In genomic region chr14:47776260-47777035, GRCm38 (mm10) we compare ENCODE assay signal across 24 mouse cellular contexts.
DNase-seq lines count a peak whose midpoint lies in the region; ATAC-seq lines count a peak whose summit lies in the region.
"Had no signal": no experiment of that assay in that cellular context is flagged by ENCODE, and none has a peak within 500 bp of the region (broad histone marks: within the 10 kb centered on the region; RNA-seq: fewer than 3 reads in every experiment).

No protein-coding gene starts in this region.

- H3K4me2 ChIP-seq in heart, embryonic 11.5 days: no peak overlapping the region
- H3K4me2 ChIP-seq in limb, embryonic 15.5 days: no peak overlapping the region
- H3K4me2 ChIP-seq: embryonic facial prominence, embryonic 13.5 days; forebrain, embryonic 13.5 days; heart, embryonic 15.5 days; lung, embryonic 14.5 days; midbrain, embryonic 12.5 days had no signal

- no peak for ATAC-seq in heart, embryonic 11.5 days (replicated peaks; ENCODE audit: insufficient number of reproducible peaks, low FRiP score, low TSS enrichment)
- ATAC-seq in limb, embryonic 15.5 days (ENCODE audit: insufficient number of reproducible peaks, low FRiP score, low TSS enrichment, low read depth): 0 out of 2 replicates have a peak, but pooled peaks have one; percentile 14
- ATAC-seq: CD4-positive, CD25-positive, alpha-beta regulatory T cell, adult 4 months; forebrain, embryonic 13.5 days; hindbrain, postnatal 0 days; intestine, embryonic 16.5 days; Patski had no signal

- no peak overlapping the region for H3K9ac ChIP-seq in heart, embryonic 11.5 days (ENCODE audit: low read depth, low read length)
- no peak overlapping the region for H3K9ac ChIP-seq in limb, embryonic 15.5 days
- H3K9ac ChIP-seq: embryonic facial prominence, embryonic 13.5 days; forebrain, embryonic 13.5 days; heart, embryonic 15.5 days; liver, embryonic 14.5 days; lung, embryonic 14.5 days; midbrain, embryonic 12.5 days had no signal

- WGBS in heart, embryonic 11.5 days (ENCODE audit: insufficient replicate concordance): 77% methylated on average over 6 of the region's 6 CpGs
- 77% methylated on average over 6 of the region's 6 CpGs for WGBS in limb, embryonic 15.5 days
- WGBS in limb, embryonic 10.5 days: 79% methylated on average over 6 of the region's 6 CpGs

- H3K36me3 ChIP-seq in heart, embryonic 11.5 days (ENCODE audit: control insufficient read depth, insufficient read depth, low read length): no peaks in the 10 kb centered on the region
- no peaks in the 10 kb centered on the region for H3K36me3 ChIP-seq in limb, embryonic 15.5 days
- no peaks in the 10 kb centered on the region for H3K36me3 ChIP-seq in limb, embryonic 10.5 days
- H3K36me3 ChIP-seq: embryonic facial prominence, embryonic 13.5 days; heart, embryonic 15.5 days; hindbrain, embryonic 10.5 days; midbrain, embryonic 12.5 days had no signal

- no peaks in the 10 kb centered on the region for H3K4me1 ChIP-seq in heart, embryonic 11.5 days (ENCODE audit: control insufficient read depth, insufficient read depth, low read length)
- H3K4me1 ChIP-seq in limb, embryonic 15.5 days: no peaks in the 10 kb centered on the region
- H3K4me1 ChIP-seq in limb, embryonic 10.5 days: no peaks in the 10 kb centered on the region
- H3K4me1 ChIP-seq: embryonic facial prominence, embryonic 13.5 days; forebrain, embryonic 13.5 days; heart, embryonic 15.5 days; hindbrain, embryonic 10.5 days; midbrain, embryonic 12.5 days had no signal

- no peaks in the 10 kb centered on the region for H3K27me3 ChIP-seq in heart, embryonic 11.5 days (ENCODE audit: control insufficient read depth, insufficient read depth, low read length)
- H3K27me3 ChIP-seq in limb, embryonic 15.5 days: no peaks in the 10 kb centered on the region
- H3K27me3 ChIP-seq in limb, embryonic 10.5 days (ENCODE audit: low read depth, poor library complexity, severe bottlenecking): no peaks in the 10 kb centered on the region
- H3K27me3 ChIP-seq: embryonic facial prominence, embryonic 13.5 days; forebrain, embryonic 13.5 days; heart, embryonic 15.5 days; midbrain, embryonic 12.5 days; Patski had no signal

- DNase-seq in heart, adult 11 months: peak; percentile 88
- no peak for DNase-seq in limb, embryonic 10.5 days (ENCODE audit: low spot score)
- DNase-seq in fibroblast of lung, adult 2 months (ENCODE audit: low read depth): peak; percentile 42
- DNase-seq in right cerebral cortex, postnatal 4 days: no peak
- DNase-seq in cerebellum, postnatal 36 days: no peak
- DNase-seq: cerebellum, adult 11 months; cerebellum, adult 9-11 months; gastrocnemius, postnatal 10 days; layer of hippocampus, adult 9-11 months; lung, embryonic 14.5 days; spleen, adult 18-20 months had no signal

- no peak overlapping the region for H3K4me3 ChIP-seq in heart, embryonic 11.5 days (ENCODE audit: low read depth, low read length)
- no peak overlapping the region for H3K4me3 ChIP-seq in limb, embryonic 15.5 days
- H3K4me3 ChIP-seq in limb, embryonic 10.5 days: no peak overlapping the region
- H3K4me3 ChIP-seq: embryonic facial prominence, embryonic 13.5 days; erythroblast, embryonic 14.5 days; forebrain, embryonic 13.5 days; heart, embryonic 15.5 days; hindbrain, embryonic 10.5 days; midbrain, embryonic 12.5 days had no signal

- no peaks in the 10 kb centered on the region for H3K9me3 ChIP-seq in heart, embryonic 11.5 days (replicated peaks; ENCODE audit: control insufficient read depth, low read length)
- no peaks in the 10 kb centered on the region for H3K9me3 ChIP-seq in limb, embryonic 15.5 days
- no peaks in the 10 kb centered on the region for H3K9me3 ChIP-seq in limb, embryonic 10.5 days (replicated peaks)
- H3K9me3 ChIP-seq: embryonic facial prominence, embryonic 13.5 days; forebrain, embryonic 13.5 days; heart, embryonic 15.5 days; hindbrain, embryonic 10.5 days; midbrain, embryonic 12.5 days had no signal

- H3K27ac ChIP-seq in heart, embryonic 11.5 days (ENCODE audit: low read depth, low read length): no peak overlapping the region
- no peak overlapping the region for H3K27ac ChIP-seq in limb, embryonic 15.5 days
- no peak overlapping the region for H3K27ac ChIP-seq in limb, embryonic 10.5 days
- H3K27ac ChIP-seq: embryonic facial prominence, embryonic 13.5 days; forebrain, embryonic 13.5 days; heart, embryonic 15.5 days; hindbrain, embryonic 10.5 days; hindbrain, postnatal 0 days; liver, embryonic 14.5 days; midbrain, embryonic 12.5 days had no signal

Comparison
In these comparisons a context has a peak if more than half of its experiments do, and no peak if none do; other contexts are left out.
1. DNase-seq: peak in heart, adult 11 months (single experiment) and fibroblast of lung, adult 2 months (single experiment); none in limb, embryonic 10.5 days (single experiment), right cerebral cortex, postnatal 4 days (single experiment) and cerebellum, postnatal 36 days (0 of 2).